Mouse (Mus musculus): Measurements from ENCODE around the gene Ahnak. TPM values are rescaled to one million over a fixed set of nuclear protein-coding genes. Genes with fewer than 3 reads are reported as not detected.
"Not testable (repeated sequence)": the region's sequence is repeated elsewhere in the genome, so short reads cannot be mapped to it uniquely, and the experiment has no call there.

Ahnak gene
- polyA plus RNA-seq, 1 experiment, result 56.8 TPM

DNA sequence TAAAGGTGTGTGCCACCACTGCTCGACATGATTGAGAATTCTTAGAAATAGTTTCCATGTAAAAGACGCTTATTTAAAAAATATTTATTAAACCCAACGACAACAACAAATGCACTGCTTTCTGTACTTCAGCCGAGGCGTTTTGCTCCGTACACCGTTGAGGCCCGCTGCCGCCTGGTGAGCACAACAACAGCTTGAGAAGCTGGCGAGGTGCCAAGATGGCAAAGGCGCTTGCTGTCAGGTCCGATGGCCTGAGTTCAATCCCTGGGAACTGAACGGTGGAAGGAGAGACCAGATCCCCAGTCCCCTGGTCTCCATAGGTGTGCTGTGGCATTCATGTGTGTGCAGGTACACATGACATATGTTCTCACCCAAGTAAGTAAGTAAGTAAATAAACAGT is 108.4 kb downstream of the Ahnak start:
- no peak for DNase-seq (ENCODE audit: low read depth)

- DNase-seq (ENCODE audit: low read depth), result no peak
Observed at GRCm38 (mm10) chr19:9099751-9100150, 110.7 kb downstream of the Ahnak start.

DNA sequence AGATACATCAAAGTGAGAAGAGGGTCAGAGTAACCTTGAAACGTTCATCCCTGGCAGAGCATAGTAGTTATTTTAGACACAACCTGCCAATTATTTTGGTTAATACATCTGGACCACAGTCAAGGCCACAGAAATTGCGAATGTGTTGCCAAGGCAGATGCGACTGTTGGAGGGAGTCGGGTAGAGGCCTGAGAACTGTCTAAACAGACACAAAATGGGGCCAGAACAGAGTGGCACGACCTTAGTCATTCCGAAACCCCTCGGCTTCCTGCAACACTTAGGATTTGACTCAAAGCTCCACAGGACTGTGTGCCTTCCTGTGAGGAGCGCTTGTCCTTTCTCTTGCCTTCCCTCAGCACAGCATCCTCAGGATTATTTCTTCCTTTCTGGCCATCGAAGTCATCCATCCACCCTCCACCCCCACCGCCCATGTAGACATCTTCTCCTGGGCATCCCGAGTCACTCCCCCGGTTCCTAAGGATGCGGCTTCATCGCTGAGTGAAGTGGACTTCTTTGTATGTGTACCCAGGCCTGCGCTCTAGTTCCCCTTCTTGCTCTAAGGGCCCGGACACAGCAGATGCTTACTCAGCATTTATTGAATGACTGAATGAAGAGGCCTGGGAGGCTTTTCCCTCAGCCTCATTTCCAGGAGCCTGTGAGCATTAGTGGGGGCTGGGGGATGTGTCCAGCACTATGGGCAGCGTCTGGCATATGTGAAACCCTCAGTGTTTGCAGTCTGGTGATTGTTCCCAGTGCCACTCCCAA is 111.4 kb downstream of the Ahnak start:
- no peak for DNase-seq (ENCODE audit: low read depth)

GRCm38 (mm10) chr19:9101062-9101457 is 112.0 kb downstream of the Ahnak start:
- DNase-seq (ENCODE audit: low read depth), result peak; percentile 61

DNA sequence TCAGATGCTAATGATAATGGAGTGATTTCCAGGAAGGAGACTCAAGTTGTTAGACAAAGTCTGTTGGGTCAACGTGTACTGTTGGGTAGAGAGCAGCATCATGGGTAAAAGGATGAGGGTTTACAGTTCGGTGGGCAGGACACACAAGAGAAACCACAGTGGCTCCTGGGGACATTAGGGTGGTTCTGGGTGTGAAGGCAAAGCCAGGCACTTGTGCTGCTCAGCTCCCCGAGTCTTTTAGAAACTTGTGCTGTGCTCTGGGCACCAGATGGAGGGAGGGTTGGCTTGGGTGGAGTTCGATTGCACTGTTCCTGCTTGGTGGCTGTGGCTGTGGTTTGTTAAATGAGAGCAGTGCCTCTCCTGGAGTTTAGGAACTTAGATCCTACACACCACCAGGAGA is 114.9 kb downstream of the Ahnak start:
- no peak for DNase-seq (ENCODE audit: low read depth)

- no peak for DNase-seq (ENCODE audit: low read depth)
Observed at GRCm38 (mm10) chr19:9105101-9105685, 116.1 kb downstream of the Ahnak start.

DNA sequence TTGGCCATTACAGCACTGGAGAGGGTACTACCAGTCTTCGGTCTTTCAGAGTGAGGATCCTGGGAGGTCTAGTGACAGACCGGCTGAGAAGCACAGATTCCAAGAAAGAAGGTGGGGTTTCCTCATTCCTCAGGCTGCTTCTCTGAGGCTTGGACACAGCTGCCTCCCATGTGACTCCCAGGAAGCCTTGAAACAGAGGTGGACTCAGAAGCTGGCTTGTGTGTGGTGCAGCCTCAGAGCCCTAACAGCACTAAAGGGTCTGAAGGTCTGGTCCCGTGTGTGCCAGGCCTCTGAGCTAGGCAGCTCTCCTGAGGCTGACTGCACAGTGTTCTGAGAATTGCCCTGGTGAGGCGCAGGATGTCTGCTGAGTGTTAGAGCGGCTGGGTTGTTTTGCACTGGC is 117.0 kb downstream of the Ahnak start:
- DNase-seq (ENCODE audit: low read depth), result no peak

DNA sequence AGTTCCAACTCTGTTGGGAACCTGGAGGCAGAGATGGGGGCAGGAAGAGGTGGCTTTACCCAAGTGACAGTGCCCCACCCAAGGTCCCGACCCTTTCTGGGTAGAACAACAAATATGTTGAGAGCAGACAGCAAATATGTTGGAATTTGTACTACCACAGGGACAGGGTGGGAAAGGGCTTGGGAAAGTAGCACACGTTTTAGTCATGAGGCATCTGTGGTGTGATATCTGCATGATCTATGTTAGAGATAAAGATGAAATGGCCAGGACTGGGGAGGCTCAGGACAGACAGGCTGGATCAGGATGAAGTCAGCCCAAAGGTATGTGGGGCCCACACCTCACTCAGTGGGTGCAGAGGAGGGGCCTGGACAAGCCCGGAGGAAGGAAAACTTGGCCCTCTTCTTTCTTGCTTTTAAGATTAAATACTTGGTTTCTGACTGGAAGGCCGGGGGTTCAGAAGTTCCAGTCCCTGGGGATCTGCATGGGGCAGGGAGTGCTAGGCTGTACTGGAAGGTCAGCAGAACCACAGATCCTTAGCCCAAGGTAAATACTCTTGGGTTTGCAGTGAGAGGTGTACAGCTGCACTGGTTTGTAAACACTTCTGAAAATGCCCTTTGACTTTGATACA is 117.8 kb downstream of the Ahnak start:
- DNase-seq (ENCODE audit: low read depth), result no peak

- no peak for DNase-seq (ENCODE audit: low read depth)
Observed at GRCm38 (mm10) chr19:9107379-9107755, 118.3 kb downstream of the Ahnak start.

- DNase-seq (ENCODE audit: low read depth), result no peak
Observed at GRCm38 (mm10) chr19:9108536-9108935, 119.5 kb downstream of the Ahnak start.

DNA sequence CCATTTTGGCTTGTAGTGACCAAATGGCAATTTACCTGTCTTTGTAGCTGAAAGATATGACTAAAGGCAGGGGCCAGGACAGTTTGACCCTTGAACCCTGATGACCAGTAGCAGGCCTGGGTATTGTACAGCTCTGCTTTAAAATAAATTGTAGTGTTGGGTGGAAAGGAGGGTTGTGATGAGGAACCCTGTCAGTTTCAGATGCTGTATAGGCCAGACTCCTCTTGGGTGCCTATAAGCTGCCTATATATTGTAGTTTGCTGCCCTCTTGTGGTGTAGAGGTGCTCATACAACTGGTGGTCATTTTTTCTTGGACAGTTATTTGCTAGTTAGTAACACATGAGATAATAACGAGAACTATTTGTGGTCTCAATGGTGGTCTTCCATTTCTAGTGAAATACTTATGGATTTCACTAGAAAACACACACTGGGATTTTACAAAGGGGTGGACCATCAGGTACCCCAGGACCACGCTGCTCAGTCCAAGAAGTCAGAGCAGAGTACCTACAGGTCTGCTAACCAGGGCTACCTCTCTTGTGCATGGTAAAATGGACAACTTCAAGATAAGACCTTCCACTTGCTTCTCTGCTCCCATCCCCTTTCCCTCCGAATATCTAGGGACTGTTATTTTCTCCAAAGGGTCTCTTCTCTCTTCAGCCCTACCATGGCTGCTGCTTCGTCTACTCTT is 121.2 kb downstream of the Ahnak start:
- DNase-seq (ENCODE audit: low read depth), result no peak

GRCm38 (mm10) chr19:9112043-9112442 is 123.0 kb downstream of the Ahnak start:
- DNase-seq (ENCODE audit: low read depth), result no peak

- no peak for DNase-seq (ENCODE audit: low read depth)
Observed at GRCm38 (mm10) chr19:9116268-9116667, 127.2 kb downstream of the Ahnak start.

DNA sequence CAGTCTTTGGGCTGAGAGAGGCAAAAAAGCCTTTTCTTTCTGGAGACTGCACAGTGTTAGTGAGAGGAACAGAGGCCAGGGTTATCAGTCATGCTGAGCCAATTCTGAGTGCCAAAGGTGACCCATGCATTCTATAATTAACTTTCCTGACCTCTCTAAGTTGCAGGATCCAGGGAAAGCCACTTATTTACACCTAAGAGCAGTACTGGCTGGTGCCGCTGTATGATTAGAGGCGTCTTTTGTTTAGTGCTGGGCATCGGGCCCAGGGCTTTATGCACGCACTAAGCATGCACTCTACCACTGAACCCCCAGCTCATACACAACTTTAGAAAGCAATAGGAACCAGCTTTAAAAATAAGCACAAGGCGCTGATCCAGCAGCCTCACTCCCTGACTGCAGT is 128.2 kb downstream of the Ahnak start:
- DNase-seq (ENCODE audit: low read depth), result no peak

GRCm38 (mm10) chr19:9119655-9120425 is 130.8 kb downstream of the Ahnak start:
- DNase-seq (ENCODE audit: low read depth), result no peak

DNA sequence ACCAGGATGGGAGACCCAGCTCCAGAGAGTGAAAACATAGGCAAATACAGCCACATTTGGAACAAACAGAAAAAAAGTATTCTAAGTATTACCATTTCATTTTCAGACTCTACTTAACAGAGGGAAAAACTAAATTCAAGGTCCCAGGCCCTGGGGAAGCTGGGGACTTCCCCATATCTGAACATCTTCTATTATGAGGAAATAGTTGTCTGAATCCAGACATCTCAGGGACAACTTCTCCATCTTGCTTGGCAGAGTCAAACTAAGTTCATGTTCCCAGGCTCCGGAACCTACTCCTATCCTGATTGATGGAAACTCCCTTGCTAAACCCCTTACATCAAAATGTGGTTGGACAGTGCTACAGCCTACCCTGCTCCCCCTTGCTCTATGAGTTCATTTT is 133.3 kb downstream of the Ahnak start:
- DNase-seq (ENCODE audit: low read depth), result no peak

- not testable (repeated sequence) for DNase-seq (ENCODE audit: low read depth)
Observed at GRCm38 (mm10) chr19:9123986-9124385, 134.9 kb downstream of the Ahnak start.

Other genes with a start within 250 kb of the Ahnak start
- gene 1700092M07Rik, start 248.6 kb upstream of the Ahnak start, polyA plus RNA-seq (2012; rRNA removed), result 2.3 and 2.5 TPM in 2 replicates
- gene Stx5a, start 247.9 kb upstream of the Ahnak start, polyA plus RNA-seq (2012; rRNA removed), result 95.3 and 118 TPM in 2 replicates
- gene Nxf1, start 232.2 kb upstream of the Ahnak start, polyA plus RNA-seq (2012; rRNA removed), result 96.6 and 113 TPM in 2 replicates
- gene Tmem223, start 218.3 kb upstream of the Ahnak start, polyA plus RNA-seq (2012; rRNA removed), result 183 and 249 TPM in 2 replicates
- gene Tmem179b, start 214.8 kb upstream of the Ahnak start, polyA plus RNA-seq (2012; rRNA removed), result 112 and 134 TPM in 2 replicates
- gene Taf6l, start 202.9 kb upstream of the Ahnak start, polyA plus RNA-seq (2012; rRNA removed), result 17.4 and 19.6 TPM in 2 replicates
- gene Polr2g, start 190.7 kb upstream of the Ahnak start, polyA plus RNA-seq (2012; rRNA removed), result 88.3 and 105 TPM in 2 replicates
- 2.4 and 2.9 TPM in 2 replicates for gene Zbtb3, start 186.7 kb upstream of the Ahnak start, polyA plus RNA-seq (2012; rRNA removed)
- 22.7 and 23.1 TPM in 2 replicates for gene Ttc9c, start 170.0 kb upstream of the Ahnak start, polyA plus RNA-seq (2012; rRNA removed)
- gene Hnrnpul2, start 169.3 kb upstream of the Ahnak start, polyA plus RNA-seq (2012; rRNA removed), result 19.0 and 35.0 TPM in 2 replicates
- 0.57 and 9.1 TPM in 2 replicates for gene AC129217.1, start 159.5 kb upstream of the Ahnak start, polyA plus RNA-seq (2012; rRNA removed)
- gene Bscl2, start 151.8 kb upstream of the Ahnak start, polyA plus RNA-seq (2012; rRNA removed), result 306 and 363 TPM in 2 replicates
- 0.43 and 0.46 TPM in 2 replicates for gene Gng3, start 150.1 kb upstream of the Ahnak start, polyA plus RNA-seq (2012; rRNA removed)
- gene Lrrn4cl, start 138.5 kb upstream of the Ahnak start, polyA plus RNA-seq (2012; rRNA removed), result 6.9 and 8.7 TPM in 2 replicates
- 88.9 and 91.5 TPM in 2 replicates for gene Ubxn1, start 117.8 kb upstream of the Ahnak start, polyA plus RNA-seq (2012; rRNA removed)
- 37.9 and 50.6 TPM in 2 replicates for gene Uqcc3, start 108.4 kb upstream of the Ahnak start, polyA plus RNA-seq (2012; rRNA removed)
- 2.5 and 3.0 TPM in 2 replicates for gene Lbhd1, start 105.6 kb upstream of the Ahnak start, polyA plus RNA-seq (2012; rRNA removed)
- gene Gm49403, start 105.4 kb upstream of the Ahnak start, polyA plus RNA-seq (2012; rRNA removed), result not detected in 2 replicates
- gene 1810009A15Rik, start 100.4 kb upstream of the Ahnak start, polyA plus RNA-seq (2012; rRNA removed), result 23.6 and 25.6 TPM in 2 replicates
- not detected in 2 replicates for gene Gm49416, start 100.4 kb upstream of the Ahnak start, polyA plus RNA-seq (2012; rRNA removed)
- 18.3 and 18.5 TPM in 2 replicates for gene Ints5, start 96.3 kb upstream of the Ahnak start, polyA plus RNA-seq (2012; rRNA removed)
- gene Ganab, start 91.2 kb upstream of the Ahnak start, polyA plus RNA-seq (2012; rRNA removed), result 134 and 150 TPM in 2 replicates
- 83.8 and 88.2 TPM in 2 replicates for gene B3gat3, start 68.9 kb upstream of the Ahnak start, polyA plus RNA-seq (2012; rRNA removed)
- 9.6 and 11.7 TPM in 2 replicates for gene Rom1, start 59.9 kb upstream of the Ahnak start, polyA plus RNA-seq (2012; rRNA removed)
- gene Eml3, start 59.7 kb upstream of the Ahnak start, polyA plus RNA-seq (2012; rRNA removed), result 42.4 and 50.5 TPM in 2 replicates
- 21.9 and 35.1 TPM in 2 replicates for gene Mta2, start 47.4 kb upstream of the Ahnak start, polyA plus RNA-seq (2012; rRNA removed)
- gene Tut1, start 35.4 kb upstream of the Ahnak start, polyA plus RNA-seq (2012; rRNA removed), result 19.1 and 20.7 TPM in 2 replicates
- gene Eef1g, start 22.2 kb upstream of the Ahnak start, polyA plus RNA-seq (2012; rRNA removed), result 295 and 302 TPM in 2 replicates
- gene Scgb1a1, start 98.7 kb downstream of the Ahnak start, polyA plus RNA-seq (2012; rRNA removed), result 4.0 and 6.9 TPM in 2 replicates
- 3.5 and 6.4 TPM in 2 replicates for gene Asrgl1, start 146.4 kb downstream of the Ahnak start, polyA plus RNA-seq (2012; rRNA removed)